Mouse (Mus musculus): ENCODE measurements around the gene Calm3. TPM values are rescaled to one million over a fixed set of nuclear protein-coding genes. Genes with fewer than 3 reads are reported as not detected.

The Calm3 gene
- total and polyA plus RNA-seq, 2 experiments = 72.0 to 77.4 TPM

DNA sequence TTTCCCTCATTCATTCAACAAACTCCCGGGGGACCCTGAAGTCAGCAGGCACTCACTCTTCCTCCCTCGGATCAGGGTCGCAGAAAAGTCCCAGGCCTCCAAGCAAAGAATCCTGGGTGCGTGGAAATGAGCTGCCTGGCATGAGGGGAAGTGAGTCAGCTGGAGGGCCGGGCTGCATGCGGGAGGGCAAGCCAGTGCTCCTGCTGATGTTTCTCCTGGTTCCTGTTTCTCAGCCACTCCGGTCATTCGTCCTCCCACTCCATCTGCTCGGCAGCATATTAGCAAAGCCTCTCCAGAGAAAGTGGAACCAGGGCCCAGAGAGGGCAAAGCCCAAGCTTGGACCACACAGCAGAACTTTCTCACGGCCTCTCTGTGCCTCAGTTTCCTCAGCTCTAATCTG, 14.0 kb downstream of the Calm3 start:
- WGBS = 64% methylated on average over 10 of the region's 10 CpGs

GRCm38 (mm10) chr7:16908859-16909258, 15.1 kb downstream of the Calm3 start:
- TF ChIP-seq CTCF (IDR thresholded peaks at IDR 0.05; ENCODE audit: low read depth, low read length) (no peak), POLR2A (IDR thresholded peaks at IDR 0.05; ENCODE audit: extremely low read depth, insufficient read depth, low read length) (no peak)
- H3K4me3 ChIP-seq (ENCODE audit: insufficient read depth, low read depth, low read length) = no peak overlapping the region
- WGBS = 74% methylated on average over 11 of the region's 11 CpGs
- H3K4me1 ChIP-seq (ENCODE audit: control insufficient read depth, insufficient read depth, low read length) = no peaks in the 10 kb centered on the region
- DNase-seq (ENCODE audit: extremely low read depth, low read depth, low spot score) = no peak
- no peak overlapping the region for H3K9ac ChIP-seq (ENCODE audit: low read depth, low read length)
- H3K36me3 ChIP-seq (ENCODE audit: control insufficient read depth, insufficient read depth, low read length) = no peaks in the 10 kb centered on the region
- no peaks in the 10 kb centered on the region for H3K79me2 ChIP-seq (ENCODE audit: control insufficient read depth, insufficient read depth, low read length)
- H3K27ac ChIP-seq (replicated peaks; ENCODE audit: insufficient read depth, low read depth, low read length) = no peak overlapping the region
- no peaks in the 10 kb centered on the region for H3K27me3 ChIP-seq (ENCODE audit: control insufficient read depth, insufficient read depth, low read length)

More for the DNA sequence above, 14.0 kb downstream of the Calm3 start:
- no peak overlapping the region for H3K27ac ChIP-seq (replicated peaks; ENCODE audit: insufficient read depth, low read depth, low read length)
- no peaks in the 10 kb centered on the region for H3K36me3 ChIP-seq (ENCODE audit: control insufficient read depth, insufficient read depth, low read length)
- no peaks in the 10 kb centered on the region for H3K4me1 ChIP-seq (ENCODE audit: control insufficient read depth, insufficient read depth, low read length)
- no peaks in the 10 kb centered on the region for H3K79me2 ChIP-seq (ENCODE audit: control insufficient read depth, insufficient read depth, low read length)
- no peaks in the 10 kb centered on the region for H3K27me3 ChIP-seq (ENCODE audit: control insufficient read depth, insufficient read depth, low read length)
- DNase-seq (ENCODE audit: extremely low read depth, low read depth, low spot score) = no peak
- H3K4me3 ChIP-seq (ENCODE audit: insufficient read depth, low read depth, low read length) = no peak overlapping the region
- TF ChIP-seq POLR2A (IDR thresholded peaks at IDR 0.05; ENCODE audit: extremely low read depth, insufficient read depth, low read length) (no peak), CTCF (IDR thresholded peaks at IDR 0.05; ENCODE audit: low read depth, low read length) (no peak)
- H3K9ac ChIP-seq (ENCODE audit: low read depth, low read length) = no peak overlapping the region

- TF ChIP-seq POLR2A (IDR thresholded peaks at IDR 0.05; ENCODE audit: extremely low read depth, insufficient read depth, low read length) = no peak
- TF ChIP-seq CTCF (IDR thresholded peaks at IDR 0.05; ENCODE audit: low read depth, low read length) = no peak
These were observed 15.5 kb downstream of the Calm3 start for GRCm38 (mm10) chr7:16908367-16908766.

GRCm38 (mm10) chr7:16907842-16908241, 16.1 kb downstream of the Calm3 start:
- Histone ChIP-seq H3K4me1 (ENCODE audit: control insufficient read depth, insufficient read depth, low read length) (no peaks in the 10 kb centered on the region), H3K36me3 (ENCODE audit: control insufficient read depth, insufficient read depth, low read length) (no peaks in the 10 kb centered on the region), H3K9ac (ENCODE audit: low read depth, low read length) (peak overlapping the region; percentile 43; the same call in 1 of the 2 replicates), H3K4me3 (ENCODE audit: insufficient read depth, low read depth, low read length) (no peak overlapping the region), H3K27me3 (ENCODE audit: control insufficient read depth, insufficient read depth, low read length) (no peaks in the 10 kb centered on the region), H3K79me2 (ENCODE audit: control insufficient read depth, insufficient read depth, low read length) (no peaks in the 10 kb centered on the region), H3K27ac (replicated peaks; ENCODE audit: insufficient read depth, low read depth, low read length) (no peak overlapping the region)
- WGBS = 62% methylated on average over 7 of the region's 7 CpGs
- TF ChIP-seq POLR2A (IDR thresholded peaks at IDR 0.05; ENCODE audit: extremely low read depth, insufficient read depth, low read length) = no peak
- TF ChIP-seq CTCF (IDR thresholded peaks at IDR 0.05; ENCODE audit: low read depth, low read length) = no peak
- no peak for DNase-seq (ENCODE audit: extremely low read depth, low read depth, low spot score)

More at GRCm38 (mm10) chr7:16908367-16908766, 15.5 kb downstream of the Calm3 start:
- H3K9ac ChIP-seq (ENCODE audit: low read depth, low read length) = no peak overlapping the region
- 47% methylated on average over 11 of the region's 11 CpGs for WGBS
- no peaks in the 10 kb centered on the region for H3K36me3 ChIP-seq (ENCODE audit: control insufficient read depth, insufficient read depth, low read length)
- no peak overlapping the region for H3K27ac ChIP-seq (replicated peaks; ENCODE audit: insufficient read depth, low read depth, low read length)
- H3K79me2 ChIP-seq (ENCODE audit: control insufficient read depth, insufficient read depth, low read length) = no peaks in the 10 kb centered on the region
- H3K4me3 ChIP-seq (ENCODE audit: insufficient read depth, low read depth, low read length) = no peak overlapping the region
- no peak for DNase-seq (ENCODE audit: extremely low read depth, low read depth, low spot score)
- no peaks in the 10 kb centered on the region for H3K27me3 ChIP-seq (ENCODE audit: control insufficient read depth, insufficient read depth, low read length)
- no peaks in the 10 kb centered on the region for H3K4me1 ChIP-seq (ENCODE audit: control insufficient read depth, insufficient read depth, low read length)

GRCm38 (mm10) chr7:16906889-16907559, 16.9 kb downstream of the Calm3 start:
- H3K4me1 ChIP-seq (ENCODE audit: control insufficient read depth, insufficient read depth, low read length) = no peaks in the 10 kb centered on the region
- no peak for DNase-seq (ENCODE audit: extremely low read depth, low read depth, low spot score)
- H3K27ac ChIP-seq (replicated peaks; ENCODE audit: insufficient read depth, low read depth, low read length) = no peak overlapping the region
- H3K79me2 ChIP-seq (ENCODE audit: control insufficient read depth, insufficient read depth, low read length) = no peaks in the 10 kb centered on the region
- WGBS = 91% methylated on average over 41 of the region's 41 CpGs
- H3K27me3 ChIP-seq (ENCODE audit: control insufficient read depth, insufficient read depth, low read length) = no peaks in the 10 kb centered on the region
- H3K36me3 ChIP-seq (ENCODE audit: control insufficient read depth, insufficient read depth, low read length) = no peaks in the 10 kb centered on the region
- no peak overlapping the region for H3K9ac ChIP-seq (ENCODE audit: low read depth, low read length)
- TF ChIP-seq POLR2A (IDR thresholded peaks at IDR 0.05; ENCODE audit: extremely low read depth, insufficient read depth, low read length) = no peak
- TF ChIP-seq CTCF (IDR thresholded peaks at IDR 0.05; ENCODE audit: low read depth, low read length) = no peak
- peak overlapping the region; percentile 2; the same call in 1 of the 2 replicates for H3K4me3 ChIP-seq (ENCODE audit: insufficient read depth, low read depth, low read length)

GRCm38 (mm10) chr7:16906281-16906680, 17.6 kb downstream of the Calm3 start, which contains the start of gene Ptgir:
Gene Ptgir (plus strand): TSS chr7:16906490.
- TF ChIP-seq CTCF (IDR thresholded peaks at IDR 0.05; ENCODE audit: low read depth, low read length) = no peak
- TF ChIP-seq POLR2A (IDR thresholded peaks at IDR 0.05; ENCODE audit: extremely low read depth, insufficient read depth, low read length) = no peak
- Histone ChIP-seq H3K4me1 (ENCODE audit: control insufficient read depth, insufficient read depth, low read length) (no peaks in the 10 kb centered on the region), H3K27me3 (ENCODE audit: control insufficient read depth, insufficient read depth, low read length) (no peaks in the 10 kb centered on the region), H3K9ac (ENCODE audit: low read depth, low read length) (no peak within 1 kb of the TSS), H3K4me3 (ENCODE audit: insufficient read depth, low read depth, low read length) (peak within 1 kb of the TSS; percentile 2; the same call in 1 of the 2 replicates), H3K79me2 (ENCODE audit: control insufficient read depth, insufficient read depth, low read length) (no peaks in the 10 kb centered on the region), H3K27ac (replicated peaks; ENCODE audit: insufficient read depth, low read depth, low read length) (0 out of 2 replicates have a peak within 1 kb of the TSS, but pooled peaks have one; percentile 18), H3K36me3 (ENCODE audit: control insufficient read depth, insufficient read depth, low read length) (no peaks in the 10 kb centered on the region)
- 55% methylated on average over 6 of the region's 6 CpGs for WGBS
- no peak for DNase-seq (ENCODE audit: extremely low read depth, low read depth, low spot score)
